Mouse (Mus musculus) erythroblast, embryonic 14.5 days (primary cell): ENCODE measurements around the gene Gm45623. TPM values are rescaled to one million over a fixed set of nuclear protein-coding genes. Genes with fewer than 3 reads are reported as not detected.

Experiments used
- H3K27me3 ChIP-seq: 2 replicates; pipeline ENCODE4 v1.6.1; 2012; ENCODE audit warnings: inconsistent platforms; ENCODE audit not compliant: control insufficient read depth
- H3K36me3 ChIP-seq: 2 replicates; pipeline ENCODE4 v1.6.1; 2012; ENCODE audit warnings: mild to moderate bottlenecking, inconsistent platforms; ENCODE audit not compliant: control insufficient read depth
- H3K4me1 ChIP-seq: 2 replicates; pipeline ENCODE4 v1.6.1; 2012; ENCODE audit warnings: inconsistent platforms; ENCODE audit not compliant: control insufficient read depth
- H3K4me3 ChIP-seq: replicated peaks from 2 replicates; pipeline ENCODE3; 2012; ENCODE audit warnings: moderate library complexity, mild to moderate bottlenecking, inconsistent platforms
- H3K9me3 ChIP-seq: 2 replicates; pipeline ENCODE4 v1.6.1; 2012; ENCODE audit warnings: low read length, inconsistent platforms, mixed read lengths; ENCODE audit not compliant: control insufficient read depth
- GATA1 ChIP-seq: IDR thresholded peaks from 2 replicates; pipeline ENCODE4 v1.6.1; 2012; ENCODE audit warnings: low read length, inconsistent platforms, mixed read lengths
- TAL1 ChIP-seq: IDR thresholded peaks from 3 replicates; pipeline ENCODE4 v1.6.1; 2012; ENCODE audit warnings: low read length, inconsistent platforms, mixed read lengths
- polyA plus RNA-seq: library from polyadenylated mRNA; stranded (reverse); fragments of >175 nt; gene quantifications from 2 replicates; pipeline ENCODE4 v1.2.3, GENCODE M21; 2012

Gm45623 gene
- not detected in 2 replicates for polyA plus RNA-seq

GRCm38 (mm10) chr13:56753192-56753951 is at the start of gene Gm45623:
Gene Gm45623 (minus strand): TSS chr13:56753827.
- TF ChIP-seq TAL1 (no peak), GATA1 (no peak)
- Histone ChIP-seq H3K9me3 (no peaks in the 10 kb centered on the region; the same call in 1 of the 2 replicates), H3K27me3 (peaks cover 47% of the 10 kb centered on the region), H3K4me1 (no peaks in the 10 kb centered on the region; the same call in 1 of the 2 replicates), H3K36me3 (no peaks in the 10 kb centered on the region), H3K4me3 (no peak within 1 kb of the TSS)

- H3K9me3 ChIP-seq = no peaks in the 10 kb centered on the region
- no peaks in the 10 kb centered on the region for H3K27me3 ChIP-seq
- no peak for TF ChIP-seq GATA1
- TF ChIP-seq TAL1 = no peak
Observed at GRCm38 (mm10) chr13:56797459-56797858, 43.8 kb upstream of the Gm45623 start.

GRCm38 (mm10) chr13:56795501-56795900 is 41.9 kb upstream of the Gm45623 start:
- no peaks in the 10 kb centered on the region for H3K36me3 ChIP-seq
- no peaks in the 10 kb centered on the region for H3K9me3 ChIP-seq
- no peaks in the 10 kb centered on the region for H3K27me3 ChIP-seq

More at GRCm38 (mm10) chr13:56797459-56797858, 43.8 kb upstream of the Gm45623 start:
- no peaks in the 10 kb centered on the region for H3K4me1 ChIP-seq
- no peak overlapping the region for H3K4me3 ChIP-seq
- H3K36me3 ChIP-seq = no peaks in the 10 kb centered on the region

GRCm38 (mm10) chr13:56794441-56794840 is 40.8 kb upstream of the Gm45623 start:
- H3K27me3 ChIP-seq = no peaks in the 10 kb centered on the region
- TF ChIP-seq GATA1 (no peak), TAL1 (no peak)

More at GRCm38 (mm10) chr13:56795501-56795900, 41.9 kb upstream of the Gm45623 start:
- no peak for TF ChIP-seq TAL1
- TF ChIP-seq GATA1 = no peak
- H3K4me1 ChIP-seq = no peaks in the 10 kb centered on the region
- no peak overlapping the region for H3K4me3 ChIP-seq

GRCm38 (mm10) chr13:56792844-56793243 is 39.2 kb upstream of the Gm45623 start:
- Histone ChIP-seq H3K4me3 (no peak overlapping the region), H3K9me3 (no peaks in the 10 kb centered on the region), H3K4me1 (no peaks in the 10 kb centered on the region), H3K36me3 (no peaks in the 10 kb centered on the region), H3K27me3 (no peaks in the 10 kb centered on the region)
- TF ChIP-seq TAL1 (no peak), GATA1 (no peak)

More at GRCm38 (mm10) chr13:56794441-56794840, 40.8 kb upstream of the Gm45623 start:
- no peaks in the 10 kb centered on the region for H3K36me3 ChIP-seq
- no peak overlapping the region for H3K4me3 ChIP-seq
- no peaks in the 10 kb centered on the region for H3K4me1 ChIP-seq
- H3K9me3 ChIP-seq = no peaks in the 10 kb centered on the region

GRCm38 (mm10) chr13:56790683-56791082 is 37.1 kb upstream of the Gm45623 start:
- no peaks in the 10 kb centered on the region for H3K9me3 ChIP-seq
- no peaks in the 10 kb centered on the region for H3K36me3 ChIP-seq
- TF ChIP-seq GATA1 (no peak), TAL1 (no peak)
- no peaks in the 10 kb centered on the region for H3K4me1 ChIP-seq
- H3K27me3 ChIP-seq = no peaks in the 10 kb centered on the region
- H3K4me3 ChIP-seq = no peak overlapping the region

GRCm38 (mm10) chr13:56782621-56783020 is 29.0 kb upstream of the Gm45623 start:
- Histone ChIP-seq H3K27me3 (no peaks in the 10 kb centered on the region), H3K4me1 (no peaks in the 10 kb centered on the region), H3K36me3 (no peaks in the 10 kb centered on the region), H3K9me3 (peaks cover 3% of the 10 kb centered on the region; the same call in 1 of the 2 replicates), H3K4me3 (no peak overlapping the region)
- TF ChIP-seq GATA1 (no peak), TAL1 (no peak)

GRCm38 (mm10) chr13:56781697-56782096 is 28.1 kb upstream of the Gm45623 start:
- peaks cover 3% of the 10 kb centered on the region; the same call in 1 of the 2 replicates for H3K9me3 ChIP-seq
- H3K36me3 ChIP-seq = no peaks in the 10 kb centered on the region
- H3K4me3 ChIP-seq = no peak overlapping the region
- no peaks in the 10 kb centered on the region for H3K27me3 ChIP-seq
- no peaks in the 10 kb centered on the region for H3K4me1 ChIP-seq
- TF ChIP-seq GATA1 = no peak
- TF ChIP-seq TAL1 = no peak

GRCm38 (mm10) chr13:56780746-56781469 is 27.3 kb upstream of the Gm45623 start:
- H3K4me1 ChIP-seq = no peaks in the 10 kb centered on the region
- H3K9me3 ChIP-seq = peaks cover 3% of the 10 kb centered on the region; the same call in 1 of the 2 replicates
- H3K27me3 ChIP-seq = no peaks in the 10 kb centered on the region
- no peak for TF ChIP-seq TAL1
- TF ChIP-seq GATA1 = no peak
- no peak overlapping the region for H3K4me3 ChIP-seq
- no peaks in the 10 kb centered on the region for H3K36me3 ChIP-seq
